Mouse (Mus musculus) embryonic fibroblast, embryonic 13.5 days (primary cell): ENCODE measurements around the gene Bach2.

ENCODE experiments used
- CTCF ChIP-seq: IDR thresholded peaks from 2 replicates; pipeline ENCODE4 v1.5.1; 2011; ENCODE audit warnings: mild to moderate bottlenecking, control low read depth, low read length, moderate library complexity, borderline replicate concordance; ENCODE audit not compliant: insufficient read depth
- POLR2A ChIP-seq: IDR thresholded peaks from 2 replicates; pipeline ENCODE4 v1.6.1; 2011; ENCODE audit warnings: low read depth, mild to moderate bottlenecking, control low read depth, low read length, moderate library complexity

DNA sequence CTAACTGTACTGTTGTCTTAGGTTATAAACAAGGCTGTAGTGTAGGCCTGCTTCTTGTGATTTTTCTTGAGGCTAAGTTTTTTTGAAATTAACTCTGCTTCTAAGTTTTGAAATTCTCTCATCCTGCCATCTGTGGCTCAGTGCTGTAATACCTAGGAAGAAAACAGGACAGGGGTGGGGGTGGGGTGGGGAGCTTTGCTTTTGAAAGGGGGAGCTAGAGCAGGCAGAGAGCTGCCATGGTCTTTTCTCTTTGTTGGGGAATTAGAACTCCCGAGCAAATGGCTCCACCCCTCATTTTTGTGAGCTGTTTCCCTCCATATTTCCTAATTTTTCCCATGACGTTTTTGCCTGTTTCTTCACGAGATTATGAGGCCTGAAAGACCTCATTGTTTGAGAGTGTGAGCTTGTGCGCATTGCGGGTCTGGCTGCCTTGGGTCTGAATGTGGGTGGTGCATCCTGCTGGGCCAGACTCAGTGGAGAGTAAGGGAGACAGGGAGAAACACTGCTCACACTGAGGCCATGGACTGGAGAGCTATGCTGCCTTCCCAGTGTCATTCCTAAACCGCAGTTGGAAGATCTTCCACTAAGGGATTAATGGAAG lies 58.6 kb downstream of the Bach2 start:
- TF ChIP-seq CTCF (no peak), POLR2A (no peak)
